Mouse (Mus musculus): ENCODE data around the gene Sart1.
"Not testable (repeated sequence)": the region's sequence is repeated elsewhere in the genome, so short reads cannot be mapped to it uniquely, and the experiment has no call there.

Sart1 gene

DNA sequence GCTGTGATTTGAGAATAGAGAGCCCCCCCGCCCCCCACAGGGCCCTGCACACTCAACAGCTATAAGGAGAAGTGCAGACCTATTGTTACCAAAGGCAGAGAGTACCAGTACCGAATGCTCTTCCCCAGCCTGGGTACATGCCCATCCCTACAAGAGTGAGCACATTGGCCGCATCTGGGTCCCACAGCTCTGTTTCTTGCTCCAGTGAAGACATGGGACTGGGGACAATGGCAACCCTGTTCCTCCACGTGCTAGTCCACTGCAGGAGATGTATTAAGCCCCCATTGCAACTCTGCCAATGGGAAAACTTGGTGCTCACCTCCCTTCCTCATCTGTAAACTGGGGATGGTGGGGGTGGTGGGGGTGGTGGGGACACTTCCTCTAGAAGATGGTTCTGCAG, 25.3 kb upstream of the Sart1 start:
- no peak for DNase-seq

DNA sequence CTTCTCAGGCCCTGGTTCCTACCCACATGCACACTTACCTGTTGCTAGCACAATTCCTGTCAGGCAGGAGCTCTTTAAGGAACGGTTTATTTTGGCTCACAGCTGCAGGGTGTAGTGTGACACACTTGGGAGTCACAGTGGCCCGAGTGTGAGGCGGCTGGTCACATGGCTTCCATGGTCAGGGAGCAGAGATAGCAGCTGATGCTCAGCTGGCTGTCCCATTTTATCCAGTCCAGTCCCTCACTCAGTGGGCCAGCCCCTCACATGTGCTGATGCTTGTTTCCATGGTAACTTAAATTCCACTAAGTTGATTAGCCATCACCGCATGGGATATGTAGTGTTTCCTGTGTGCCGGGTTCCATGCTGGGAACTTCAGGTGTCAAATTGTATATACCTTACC, 23.5 kb upstream of the Sart1 start:
- DNase-seq = no peak

DNA sequence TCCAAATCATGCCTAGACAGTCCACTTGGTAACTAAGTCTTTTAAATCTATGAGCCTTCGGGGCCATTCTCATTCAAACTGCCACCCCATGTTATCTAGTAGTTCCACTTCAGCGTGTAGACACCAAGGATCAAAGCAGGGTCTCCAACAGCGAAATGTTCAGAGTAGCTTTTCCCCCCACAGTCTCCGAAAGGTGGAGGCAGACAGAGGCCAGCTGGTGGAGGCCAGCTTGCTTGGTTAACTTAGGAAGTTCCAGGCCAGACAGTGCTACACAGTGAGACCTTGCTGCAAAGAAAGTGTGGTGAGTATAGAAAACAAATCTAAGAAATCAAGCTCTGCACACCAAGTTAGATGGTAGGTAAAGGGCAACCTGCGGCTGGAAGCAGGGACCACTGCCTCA, 22.1 kb upstream of the Sart1 start:
- DNase-seq = no peak

DNA sequence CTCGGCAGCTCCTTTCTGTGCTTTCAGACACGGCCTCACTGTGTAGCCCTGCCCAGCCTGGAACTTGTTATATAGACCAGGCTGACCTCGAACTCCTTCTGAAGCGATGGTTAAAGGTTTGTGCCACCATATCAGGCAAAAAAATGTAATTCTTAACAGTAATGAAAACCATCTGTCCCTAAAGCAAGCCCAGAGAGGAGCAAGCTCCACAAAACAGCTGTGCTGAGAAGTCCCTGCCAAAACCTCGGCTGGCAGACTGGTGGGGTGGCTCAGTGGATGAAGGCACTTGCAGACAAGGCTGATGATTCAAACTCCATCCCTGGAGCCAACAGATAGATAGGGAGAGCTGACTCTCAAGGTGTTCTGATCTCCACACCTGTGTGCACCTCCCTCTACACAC, 20.6 kb upstream of the Sart1 start:
- peak in 1 of 2 experiments; percentile 54 for DNase-seq

DNA sequence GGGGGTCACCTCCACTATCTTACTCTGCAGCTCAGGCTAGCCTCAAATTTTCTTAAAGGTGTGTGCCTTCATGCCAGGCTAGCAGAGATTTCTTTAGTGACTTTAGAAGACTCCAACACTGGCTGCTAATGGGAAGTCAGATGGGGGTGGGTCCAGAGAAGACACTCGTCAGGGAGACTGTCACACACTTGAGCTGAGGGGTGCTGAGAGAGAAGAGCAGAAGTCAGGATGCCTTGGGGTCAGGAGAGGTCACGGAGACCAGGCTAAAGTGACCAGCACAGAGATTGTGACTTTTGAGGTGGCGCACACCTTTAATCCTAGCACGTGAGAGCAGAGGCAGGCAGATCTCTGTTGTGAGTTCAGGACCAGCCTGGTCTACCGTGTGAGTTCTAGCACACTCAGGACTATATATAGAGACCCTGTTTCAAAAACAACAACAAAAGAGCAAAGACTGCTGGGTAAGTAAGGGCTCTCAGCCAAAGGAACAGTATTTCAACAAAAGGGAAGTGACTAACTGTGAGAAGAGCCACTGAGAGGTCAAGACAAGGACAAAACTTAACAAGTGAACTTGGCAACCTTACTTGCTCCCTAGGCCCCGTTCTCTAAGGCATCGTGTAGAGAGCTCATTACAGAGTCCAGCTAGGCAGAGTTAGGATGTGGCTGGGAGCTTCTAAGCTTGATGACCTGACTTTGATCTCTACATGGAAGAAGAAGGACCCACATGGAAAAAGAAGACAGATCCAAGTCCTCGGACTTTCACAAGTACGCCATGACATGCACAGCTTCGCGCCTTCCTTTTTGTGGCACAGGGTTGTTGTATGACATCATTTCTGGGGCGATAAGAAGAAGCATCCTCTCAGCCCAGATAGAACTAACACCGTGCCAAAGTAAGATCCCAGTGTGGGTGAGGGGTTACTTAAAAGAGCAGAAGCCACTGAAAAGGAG, 19.8 kb upstream of the Sart1 start:
- peak in 1 of 2 experiments; percentile 39 for DNase-seq

DNA sequence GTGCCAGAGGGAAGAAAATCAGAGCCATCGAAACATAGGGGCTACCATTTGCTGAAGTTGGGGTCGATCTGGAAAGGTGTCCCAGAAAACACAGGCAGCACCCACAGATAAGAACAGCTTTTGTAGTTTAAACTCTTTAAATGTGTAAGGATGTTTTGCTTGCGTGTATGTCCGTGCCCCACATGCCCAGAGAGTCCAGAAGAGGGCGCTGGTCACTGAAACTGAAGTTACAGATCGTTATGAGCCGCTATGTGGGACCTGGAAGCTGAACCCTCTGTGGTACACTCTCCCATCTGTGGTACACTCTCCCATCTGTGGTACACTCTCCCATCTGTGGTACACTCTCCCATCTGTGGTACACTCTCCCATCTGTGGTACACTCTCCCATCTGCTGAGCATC, 18.6 kb upstream of the Sart1 start:
- peak; percentile 64 to 75 for DNase-seq

DNA sequence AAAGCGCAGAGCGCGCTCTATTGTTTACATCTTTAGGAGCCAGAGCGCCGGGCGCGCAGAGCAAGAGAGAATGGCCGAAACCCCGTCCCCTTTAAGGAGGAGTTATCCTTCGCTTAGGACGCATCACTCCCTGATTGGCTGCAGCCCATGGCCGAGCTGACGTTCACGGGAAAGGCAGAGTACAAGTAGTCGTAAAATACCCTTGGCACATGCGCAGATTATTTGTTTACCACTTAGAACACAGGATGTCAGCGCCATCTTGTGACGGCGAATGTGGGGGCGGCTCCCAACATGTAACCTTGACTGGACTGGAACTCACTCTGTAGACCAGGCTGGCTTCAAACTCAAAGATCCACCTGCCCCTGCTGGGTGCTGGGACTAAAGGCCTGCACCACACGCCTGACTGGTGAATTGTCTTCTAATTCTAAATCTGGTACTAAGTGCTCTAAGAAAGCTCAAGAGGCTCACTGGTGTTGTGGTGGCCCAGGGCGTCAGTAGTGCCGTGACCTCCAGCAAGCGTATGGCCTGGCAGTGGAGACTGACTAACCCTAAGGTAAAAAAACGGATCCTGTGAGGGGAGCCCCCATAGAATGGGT, 18.1 kb upstream of the Sart1 start:
- DNase-seq = peak; percentile 60 to 62

DNA sequence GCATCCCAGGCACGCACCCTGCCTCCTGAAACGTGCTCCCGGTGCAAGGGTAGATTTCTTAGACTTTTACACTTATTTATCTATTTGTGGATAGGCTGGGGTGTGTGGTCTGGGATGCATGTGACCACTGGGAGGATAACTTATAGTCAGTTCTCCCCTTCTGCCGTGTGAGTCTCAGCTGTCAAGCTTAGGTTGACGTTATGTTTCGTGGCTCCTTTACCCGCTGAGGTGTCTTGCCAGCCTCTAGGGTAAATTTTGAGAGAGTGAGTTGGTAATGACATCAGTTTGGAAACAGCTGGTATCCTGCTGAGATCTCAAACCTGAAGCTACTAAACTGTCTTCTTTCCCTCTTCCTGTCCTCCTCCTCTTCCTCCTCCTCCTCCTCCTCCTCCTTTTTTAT, 17.4 kb upstream of the Sart1 start:
- DNase-seq = no peak

DNA sequence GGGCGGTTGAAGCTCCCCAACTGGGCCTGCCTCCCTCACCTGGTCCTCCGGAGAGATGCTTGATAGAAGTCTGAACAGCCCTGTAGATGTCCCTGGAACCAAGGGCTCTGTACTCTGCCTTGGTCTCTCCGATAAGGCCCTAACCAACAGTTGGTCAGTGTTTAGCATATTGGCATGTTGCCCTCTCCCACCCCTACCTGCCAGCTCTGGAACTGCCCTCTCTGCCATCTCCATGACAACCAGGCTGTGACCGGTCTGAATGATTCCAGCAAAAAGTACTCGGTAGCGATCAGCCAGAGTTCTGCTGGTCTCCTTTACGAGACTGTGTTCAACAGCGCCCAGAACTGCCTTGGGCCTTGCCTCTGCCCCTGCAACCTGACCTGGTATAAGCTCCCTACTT, 13.8 kb upstream of the Sart1 start, which contains the start of gene Tsga10ip:
Tsga10ip (minus strand) TSS at position 234 of the 400 bp plus-strand sequence.
- no peak for DNase-seq

DNA sequence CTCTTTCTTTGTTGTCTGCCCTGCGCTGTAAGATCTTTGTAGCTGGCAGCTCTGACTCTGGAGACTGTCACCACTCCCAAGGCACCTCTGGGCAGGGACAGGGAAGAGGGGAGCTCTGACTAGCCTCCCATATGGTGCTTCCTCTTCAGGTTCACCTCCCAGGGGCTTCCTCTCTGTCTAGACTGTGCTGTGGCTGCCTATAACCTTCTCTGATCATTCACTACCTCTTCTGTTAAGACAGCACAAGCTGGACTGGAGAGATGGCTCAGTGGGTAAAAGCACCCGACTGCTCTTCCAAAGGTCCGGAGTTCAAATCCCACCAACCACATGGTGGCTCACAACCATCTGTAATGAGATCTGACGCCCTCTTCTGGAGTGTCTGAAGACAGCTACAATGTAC, 12.6 kb upstream of the Sart1 start:
- DNase-seq = not testable (repeated sequence)

DNA sequence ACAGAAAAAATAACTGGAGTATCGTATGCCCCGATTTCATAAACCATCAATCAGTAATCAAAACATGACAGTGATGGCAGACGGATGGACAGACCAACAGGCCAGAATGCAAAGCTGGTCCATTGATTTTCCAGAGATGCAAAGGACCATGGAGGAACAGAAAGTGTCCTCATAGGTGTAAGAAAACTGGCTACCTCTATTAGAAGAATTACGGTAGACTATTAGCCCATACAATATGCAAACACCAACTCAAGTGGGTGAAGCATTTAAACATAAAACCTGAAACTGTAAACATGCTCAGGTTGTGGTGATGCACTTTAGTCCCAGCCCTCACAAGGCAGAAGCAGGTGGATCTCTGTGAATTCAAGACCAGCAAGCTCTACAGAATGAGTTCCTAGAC, 6.9 kb upstream of the Sart1 start:
- no peak for DNase-seq

DNA sequence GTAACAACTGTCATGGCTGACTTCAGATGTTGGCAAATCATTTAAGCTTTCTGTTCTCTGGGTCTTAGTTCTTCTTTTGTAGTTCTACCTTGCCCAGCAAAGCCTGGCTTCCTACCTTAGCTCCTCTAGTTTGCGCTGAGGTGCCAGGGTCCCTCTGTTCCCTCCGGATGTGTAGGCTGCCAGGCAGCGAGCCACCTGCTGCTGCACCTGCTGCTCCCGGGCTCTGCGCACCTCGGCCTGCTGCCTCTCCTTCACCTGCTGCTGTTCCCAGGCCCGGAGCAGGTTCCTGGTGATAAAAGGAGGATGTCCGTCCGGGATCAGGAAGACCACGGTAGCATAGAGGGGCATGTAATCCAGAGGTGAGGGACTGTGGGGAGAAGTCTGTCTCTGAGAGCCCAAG, 5.7 kb upstream of the Sart1 start:
- DNase-seq = no peak

DNA sequence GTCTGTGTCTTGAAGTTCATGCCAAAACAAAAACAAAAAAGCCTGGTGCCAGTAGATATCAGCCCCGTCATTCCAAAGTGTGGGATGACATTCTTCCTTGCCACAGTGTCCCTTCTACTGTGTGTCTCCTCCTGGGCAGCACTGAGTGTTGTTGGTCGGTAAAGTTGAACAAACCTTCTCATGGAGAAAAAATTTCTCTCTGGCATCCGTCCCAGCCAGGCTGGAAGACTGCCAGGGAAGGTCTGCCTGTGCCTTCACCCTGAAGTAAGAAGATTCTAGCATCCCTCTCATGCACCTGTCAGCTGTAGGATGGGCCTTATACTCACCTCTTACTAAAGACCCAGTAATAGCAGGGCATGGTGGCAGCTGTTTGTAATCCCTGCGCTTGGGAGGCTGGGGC, 4.4 kb upstream of the Sart1 start:
- peak; percentile 45 to 52 for DNase-seq

DNA sequence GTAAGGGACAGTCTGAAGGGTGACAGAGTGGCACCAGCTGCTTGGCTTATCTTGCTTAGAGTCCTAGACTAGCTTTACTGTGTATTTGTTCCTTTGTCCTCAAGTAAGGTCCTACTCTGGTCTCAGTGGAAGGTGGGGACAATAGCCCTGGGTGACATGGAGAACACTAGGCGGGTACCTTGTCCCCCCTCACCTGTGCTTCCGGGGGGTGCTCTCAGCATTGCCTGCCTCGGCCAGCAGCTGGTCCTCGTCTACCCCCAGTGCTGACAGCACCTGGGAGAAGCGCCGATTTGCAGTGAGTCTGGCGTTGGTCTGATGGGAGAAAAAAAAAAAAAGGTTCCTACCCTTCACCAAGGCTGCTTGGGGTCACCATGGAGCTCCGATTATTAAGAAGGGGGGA, 1.9 kb upstream of the Sart1 start:
- no peak for DNase-seq

DNA sequence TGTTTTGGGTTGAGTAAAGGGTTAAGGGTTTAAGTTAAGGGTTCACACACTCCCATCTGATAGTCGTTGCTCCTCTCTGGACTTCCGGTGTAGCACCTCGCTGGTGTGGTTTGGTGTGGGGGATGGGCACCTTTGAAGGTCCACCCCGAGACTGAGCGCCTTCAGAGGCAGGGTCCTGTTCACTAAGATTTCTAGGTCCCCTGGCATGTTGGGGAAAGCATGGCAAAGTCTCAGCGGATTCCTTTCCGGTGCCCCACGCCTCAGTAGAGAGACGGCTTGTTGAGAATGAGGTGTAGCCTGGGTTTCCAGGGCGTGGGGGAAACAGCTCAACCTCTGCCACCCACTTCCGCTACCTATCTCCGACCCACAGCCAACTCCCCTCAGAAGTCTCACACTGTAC, 1.1 kb upstream of the Sart1 start:
- peak; percentile 41 to 42 for DNase-seq

DNA sequence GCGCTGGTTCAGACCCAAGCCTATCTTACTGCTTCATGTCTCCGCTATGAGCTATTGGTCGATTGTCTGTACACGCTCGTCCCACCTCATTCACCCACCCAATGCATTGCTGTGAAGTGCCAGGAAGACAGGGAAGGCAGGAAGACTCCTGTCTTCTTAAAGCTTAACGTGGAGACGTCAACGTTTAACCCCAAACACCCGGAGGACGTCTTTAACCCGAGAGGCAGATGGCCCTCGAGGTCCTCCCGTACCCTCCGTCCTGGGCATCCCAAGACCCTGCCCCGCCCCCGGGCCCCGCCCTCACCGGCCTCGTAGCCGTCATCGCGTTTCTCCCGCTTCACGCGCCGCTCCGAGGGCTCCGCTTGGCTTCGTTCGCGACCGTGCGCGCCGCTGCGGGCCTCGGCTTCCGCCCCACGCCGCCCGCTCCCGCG, 477 bp downstream of the Sart1 start:
- DNase-seq = no peak

DNA sequence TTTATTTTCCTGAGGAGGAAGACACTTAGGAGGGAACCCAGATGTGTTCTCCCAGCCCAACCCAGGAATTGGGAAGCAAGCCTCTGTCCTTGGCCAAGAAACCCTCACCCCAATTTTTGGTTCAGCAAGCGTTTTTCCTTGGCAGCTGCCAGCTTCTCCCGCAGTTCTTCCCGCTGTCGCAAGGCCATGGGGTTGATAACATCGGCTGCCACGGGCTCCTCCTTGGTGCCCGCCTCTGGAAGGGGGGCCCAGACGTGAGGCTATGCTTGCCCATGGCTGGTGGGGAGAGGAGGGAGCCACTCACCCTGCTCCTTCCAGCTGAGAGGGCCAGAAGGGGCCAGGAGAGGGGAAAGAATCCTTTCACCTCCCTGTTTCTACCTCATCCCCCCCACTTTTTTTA, 3.8 kb downstream of the Sart1 start:
- no peak for DNase-seq

DNA sequence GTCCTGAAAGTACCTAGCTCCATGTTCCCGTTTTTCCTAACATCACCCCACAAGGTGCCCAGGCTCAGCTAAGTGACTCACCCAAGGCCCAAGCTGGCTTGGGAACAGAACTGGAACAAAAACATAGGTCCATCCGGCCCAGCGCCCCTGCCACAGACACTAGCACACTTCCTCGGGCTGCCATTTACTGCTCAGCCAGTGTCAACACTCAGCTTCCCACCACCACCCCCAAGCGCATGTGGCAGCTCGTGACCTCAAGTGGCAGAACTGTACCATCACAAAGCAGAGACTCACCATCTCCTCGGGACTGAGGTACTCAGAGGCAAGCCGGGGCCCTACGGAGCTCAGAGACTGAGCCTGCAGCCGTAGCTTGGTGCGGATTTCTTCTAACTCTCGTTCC, 5.2 kb downstream of the Sart1 start:
- DNase-seq = no peak

DNA sequence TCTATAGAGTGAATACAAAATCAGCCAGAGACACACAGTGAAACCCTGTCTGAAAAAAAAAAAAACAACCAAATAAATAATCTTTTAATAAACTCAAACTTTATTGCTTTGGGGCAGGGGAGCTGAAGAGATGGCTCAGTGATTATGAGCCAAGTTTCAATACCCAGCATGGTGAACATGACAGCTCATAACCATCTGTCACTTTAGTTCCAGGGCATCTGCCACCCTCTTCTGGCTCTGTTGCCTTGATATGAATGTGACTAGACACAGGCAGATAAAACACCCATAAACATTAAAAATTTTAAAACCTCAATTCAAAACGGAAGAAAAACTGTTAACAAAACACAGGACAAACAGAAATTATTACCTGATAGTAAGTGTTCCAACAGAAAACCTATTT, 11.1 kb downstream of the Sart1 start:
- DNase-seq = no peak

DNA sequence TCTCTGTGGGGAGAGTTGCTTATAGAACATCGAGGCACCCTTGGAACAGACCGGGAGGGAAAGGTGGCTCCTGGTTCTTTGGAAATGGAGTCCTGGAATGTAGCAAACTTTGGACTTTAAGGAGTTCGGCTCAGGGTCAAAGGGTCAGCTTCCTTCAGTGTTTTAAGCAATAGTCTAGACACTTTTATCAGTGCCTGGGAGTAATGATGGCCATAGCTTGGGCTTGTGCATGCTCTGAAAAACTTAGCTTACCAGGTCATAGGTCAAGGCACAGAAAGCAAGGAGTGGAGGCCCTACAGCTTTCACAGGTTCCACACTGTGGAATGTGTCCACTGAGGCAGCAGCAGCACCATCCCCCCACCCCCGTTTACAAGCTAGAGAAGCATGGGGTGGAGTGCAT, 13.8 kb downstream of the Sart1 start:
- DNase-seq = no peak

DNA sequence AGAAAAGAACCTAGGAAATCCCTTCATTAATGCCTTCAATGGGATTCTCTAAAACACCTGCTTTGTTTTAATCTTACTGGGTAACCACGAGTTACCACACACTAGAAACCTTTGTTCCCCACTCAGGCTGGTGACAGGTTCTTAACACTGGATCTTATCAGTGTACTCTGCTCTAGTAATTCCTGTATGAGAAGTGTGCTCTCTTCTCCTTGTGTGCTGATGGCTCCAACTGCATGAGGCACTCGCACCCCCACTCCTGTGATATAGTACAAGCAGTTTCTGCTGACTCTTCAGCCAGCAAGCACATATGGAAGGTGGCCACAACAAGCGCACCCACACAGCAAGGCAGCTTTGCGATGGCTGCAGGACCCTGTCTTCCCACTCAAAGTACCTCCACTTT, 14.3 kb downstream of the Sart1 start:
- no peak for DNase-seq

DNA sequence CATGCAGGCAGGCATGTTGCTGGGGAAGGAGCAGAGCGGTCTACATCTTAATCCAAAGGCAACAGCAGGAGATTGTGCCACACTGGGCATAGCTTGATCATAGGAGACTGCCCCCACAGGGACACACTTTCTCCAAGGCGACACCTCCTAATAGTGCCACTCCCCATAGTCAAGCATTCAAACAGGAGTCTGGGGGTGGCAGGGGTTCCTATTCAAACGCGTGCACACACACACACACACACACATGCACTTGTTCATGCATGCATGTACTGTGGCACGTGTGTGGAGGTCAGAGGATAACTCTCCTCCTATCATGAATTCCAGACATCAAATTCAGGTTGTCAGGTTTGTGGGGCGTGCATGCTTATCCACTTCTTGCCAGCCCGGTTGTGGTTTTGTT, 15.8 kb downstream of the Sart1 start:
- DNase-seq = no peak

DNA sequence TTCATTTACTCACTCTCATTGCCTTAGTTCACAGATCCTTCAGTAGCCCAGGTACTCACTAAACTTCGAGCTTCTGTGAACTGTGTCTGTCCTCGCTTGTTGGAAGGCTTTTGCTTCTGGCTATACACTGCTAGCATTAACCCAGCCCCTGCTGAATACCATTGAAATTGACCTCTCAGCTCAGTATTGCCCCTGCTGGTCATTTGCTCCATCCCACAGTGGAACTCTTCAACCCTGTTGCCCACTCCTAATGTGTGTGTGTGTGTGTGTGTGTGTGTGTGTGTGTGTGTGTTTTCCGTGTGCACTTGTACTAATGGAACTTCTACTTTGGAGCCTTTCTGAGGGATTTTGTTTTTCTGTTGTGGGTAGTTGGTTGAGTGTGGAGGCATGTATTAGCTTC, 17.6 kb downstream of the Sart1 start:
- DNase-seq = no peak

DNA sequence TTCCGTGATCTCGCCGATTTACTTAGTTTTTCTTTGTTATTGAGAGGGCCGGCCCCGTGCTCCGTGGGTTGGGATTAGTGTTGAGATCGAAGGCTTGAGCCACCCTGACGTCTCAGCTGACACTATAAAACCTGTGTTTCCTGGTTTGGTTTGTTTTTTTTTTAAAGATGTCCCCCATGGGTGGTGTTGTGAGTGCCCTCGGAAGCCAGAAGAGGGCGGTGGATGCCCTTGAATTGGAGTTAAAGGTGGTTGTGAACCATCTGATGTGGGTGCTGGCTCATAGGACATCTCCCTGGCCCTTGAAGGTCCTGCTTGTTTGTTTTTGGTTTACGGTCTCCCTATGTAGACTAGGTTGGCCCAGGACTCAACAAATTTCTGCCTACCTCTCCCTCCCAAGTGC, 21.0 kb downstream of the Sart1 start:
- DNase-seq = no peak

DNA sequence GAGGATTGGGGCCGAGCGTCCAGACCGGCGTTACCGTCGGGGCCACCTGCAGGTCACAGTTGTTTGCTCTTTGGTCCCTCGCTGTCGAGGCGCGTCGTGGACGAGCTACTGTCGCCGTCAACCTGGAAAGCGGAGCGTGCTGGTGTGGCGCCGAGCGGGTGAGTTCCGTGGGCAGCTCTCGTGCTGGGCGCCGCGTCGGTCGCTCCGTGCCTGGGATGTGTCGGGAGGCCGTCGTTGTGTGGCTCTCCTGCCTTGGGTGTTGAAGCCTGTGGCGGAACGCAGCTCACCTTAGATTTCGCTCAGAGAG, 21.5 kb downstream of the Sart1 start, which contains the start of gene Banf1:
Banf1 (minus strand) TSS at position 116 of the 307 bp plus-strand sequence.
- no peak for DNase-seq
